Mouse (Mus musculus) lung, embryonic 16.5 days (tissue): ENCODE measurements around the gene Xpc. TPM values are rescaled to one million over a fixed set of nuclear protein-coding genes. Genes with fewer than 3 reads are reported as not detected.
A peak's percentile ranks its signal among the peaks of the same experiment; 100 is the strongest.

ENCODE experiments used
- ATAC-seq: fragments of 200-750 bp; cut with Nextera tagmentation; 2 replicates; pipeline ENCODE4 v1.8.0; 2017; ENCODE audit warnings: low read depth, mild to moderate bottlenecking, moderate library complexity
- H3K27ac ChIP-seq: fragments of 300-500 bp; sonication (generic); 2 replicates; pipeline ENCODE4 v1.5.1; 2014; ENCODE audit warnings: mild to moderate bottlenecking, control low read depth, low read length
- H3K27me3 ChIP-seq: fragments of 300-500 bp; sonication (generic); 2 replicates; pipeline ENCODE4 v1.6.1; 2014; ENCODE audit warnings: low read depth, low read length, mixed read lengths; ENCODE audit not compliant: control insufficient read depth, insufficient read depth
- H3K36me3 ChIP-seq: fragments of 300-500 bp; sonication (generic); 2 replicates; pipeline ENCODE4 v1.6.1; 2014; ENCODE audit warnings: low read length; ENCODE audit not compliant: control insufficient read depth, insufficient read depth
- H3K4me1 ChIP-seq: fragments of 300-500 bp; sonication (generic); replicated peaks from 2 replicates; pipeline ENCODE4 v1.6.1; 2014; ENCODE audit warnings: low read length, mixed read lengths; ENCODE audit not compliant: control insufficient read depth, insufficient read depth
- H3K4me2 ChIP-seq: fragments of 300-500 bp; sonication (generic); 2 replicates; pipeline ENCODE4 v1.6.1; 2014; ENCODE audit warnings: low read depth, low read length, control low read depth
- H3K4me3 ChIP-seq: fragments of 300-500 bp; sonication (generic); 2 replicates; pipeline ENCODE4 v1.5.1; 2014; ENCODE audit warnings: mild to moderate bottlenecking, low read length, control low read depth
- H3K9ac ChIP-seq: fragments of 300-500 bp; sonication (generic); 2 replicates; pipeline ENCODE4 v1.6.1; 2014; ENCODE audit warnings: low read length, control low read depth
- H3K9me3 ChIP-seq: fragments of 300-500 bp; sonication (generic); 2 replicates; pipeline ENCODE4 v1.6.1; 2016; ENCODE audit warnings: low read length; ENCODE audit not compliant: control insufficient read depth
- WGBS: fragments of 180-500 bp; shearing (Covaris S2); extraction: QIAGEN DNeasy Blood & Tissue Kit; methylation state at CpG from one replicate; pipeline ENCODE4 v1.1.7; 2014; 5-methylcytosine and 5-hydroxymethylcytosine counted together
- polyA plus RNA-seq: library from polyadenylated mRNA; unstranded; fragments of >200 nt; fragmentation: Nextera tagmentation; extraction: Ambion mirVana; gene quantifications from 2 replicates; pipeline ENCODE4 v1.2.1, GENCODE M21; 2015

Xpc gene
- polyA plus RNA-seq, 1 experiment from 2014 or later = 18.9 TPM

GRCm38 (mm10) chr6:91488496-91489212 is 27.0 kb downstream of the Xpc start:
- peaks cover 38% of the 10 kb centered on the region for H3K36me3 ChIP-seq

GRCm38 (mm10) chr6:91486736-91487453 is 28.8 kb downstream of the Xpc start:
- no peak overlapping the region for H3K9ac ChIP-seq
- no peaks in the 10 kb centered on the region for H3K4me1 ChIP-seq
- 89% methylated on average over 15 of the region's 15 CpGs for WGBS
- no peak overlapping the region for H3K27ac ChIP-seq
- no peaks in the 10 kb centered on the region for H3K27me3 ChIP-seq
- ATAC-seq = no peak
- H3K4me2 ChIP-seq = no peak overlapping the region
- no peak overlapping the region for H3K4me3 ChIP-seq
- H3K36me3 ChIP-seq = peaks cover 47% of the 10 kb centered on the region
- no peaks in the 10 kb centered on the region for H3K9me3 ChIP-seq

More at GRCm38 (mm10) chr6:91488496-91489212, 27.0 kb downstream of the Xpc start:
- no peaks in the 10 kb centered on the region for H3K27me3 ChIP-seq
- H3K4me1 ChIP-seq = no peaks in the 10 kb centered on the region
- no peak overlapping the region for H3K27ac ChIP-seq
- H3K9me3 ChIP-seq = no peaks in the 10 kb centered on the region
- ATAC-seq = peak; percentile 57; the same call in 1 of the 2 replicates
- H3K4me2 ChIP-seq = no peak overlapping the region
- 64% methylated on average over 9 of the region's 9 CpGs for WGBS
- no peak overlapping the region for H3K9ac ChIP-seq
- H3K4me3 ChIP-seq = no peak overlapping the region

GRCm38 (mm10) chr6:91483371-91483770 is 32.3 kb downstream of the Xpc start:
- Histone ChIP-seq H3K4me2 (no peak overlapping the region), H3K9me3 (no peaks in the 10 kb centered on the region), H3K4me3 (no peak overlapping the region), H3K9ac (no peak overlapping the region), H3K27me3 (no peaks in the 10 kb centered on the region), H3K36me3 (peaks cover 67% of the 10 kb centered on the region), H3K4me1 (no peaks in the 10 kb centered on the region), H3K27ac (no peak overlapping the region)
- WGBS = 92% methylated on average over 2 of the region's 2 CpGs
- no peak for ATAC-seq

GRCm38 (mm10) chr6:91476541-91476940 is 39.1 kb downstream of the Xpc start:
- H3K4me3 ChIP-seq = no peak overlapping the region
- H3K27me3 ChIP-seq = no peaks in the 10 kb centered on the region
- H3K4me1 ChIP-seq = peaks cover 15% of the 10 kb centered on the region
- ATAC-seq = no peak
- H3K27ac ChIP-seq = no peak overlapping the region
- H3K4me2 ChIP-seq = no peak overlapping the region
- no peak overlapping the region for H3K9ac ChIP-seq
- no peaks in the 10 kb centered on the region for H3K9me3 ChIP-seq
- 95% methylated on average over 2 of the region's 2 CpGs for WGBS
- peaks cover 27% of the 10 kb centered on the region for H3K36me3 ChIP-seq

GRCm38 (mm10) chr6:91474441-91475190 is 41.1 kb downstream of the Xpc start:
- H3K36me3 ChIP-seq = peaks cover 13% of the 10 kb centered on the region; the same call in 1 of the 2 replicates
- H3K4me3 ChIP-seq = peak overlapping the region; percentile 87
- H3K4me1 ChIP-seq = peaks cover 15% of the 10 kb centered on the region
- peak overlapping the region; percentile 84 for H3K9ac ChIP-seq
- WGBS = 40% methylated on average over 9 of the region's 9 CpGs
- no peaks in the 10 kb centered on the region for H3K27me3 ChIP-seq
- no peaks in the 10 kb centered on the region for H3K9me3 ChIP-seq
- peak overlapping the region; percentile 79 for H3K4me2 ChIP-seq
- no peak overlapping the region for H3K27ac ChIP-seq
- no peak for ATAC-seq

GRCm38 (mm10) chr6:91473805-91474440 is 41.8 kb downstream of the Xpc start:
- ATAC-seq = peak; percentile 42
- peak overlapping the region; percentile 87 for H3K4me3 ChIP-seq
- H3K9ac ChIP-seq = peak overlapping the region; percentile 84
- H3K4me1 ChIP-seq = peaks cover 15% of the 10 kb centered on the region
- H3K9me3 ChIP-seq = no peaks in the 10 kb centered on the region
- peak overlapping the region; percentile 79 for H3K4me2 ChIP-seq
- peaks cover 6% of the 10 kb centered on the region; the same call in 1 of the 2 replicates for H3K36me3 ChIP-seq
- H3K27ac ChIP-seq = peak overlapping the region; percentile 54
- WGBS = 0% methylated on average over 27 of the region's 27 CpGs
- no peaks in the 10 kb centered on the region for H3K27me3 ChIP-seq

GRCm38 (mm10) chr6:91472868-91473804 is 42.6 kb downstream of the Xpc start, which contains the start of the genes Chchd4 and Tmem43:
TSS of gene Chchd4 (minus strand) at chr6:91473546.
TSS of gene Tmem43 (plus strand) at chr6:91473703.
- H3K4me1 ChIP-seq = peaks cover 15% of the 10 kb centered on the region
- no peaks in the 10 kb centered on the region for H3K27me3 ChIP-seq
- WGBS = under 1% methylated on average over 74 of the region's 74 CpGs
- peak within 1 kb of the TSS; percentile 77 for H3K27ac ChIP-seq
- H3K4me3 ChIP-seq = peak within 1 kb of the TSS; percentile 87
- 0 out of 2 replicates have a peak, but pooled peaks cover 2% of the 10 kb centered on the region for H3K36me3 ChIP-seq
- peak within 1 kb of the TSS; percentile 87 for H3K9ac ChIP-seq
- no peaks in the 10 kb centered on the region for H3K9me3 ChIP-seq
- H3K4me2 ChIP-seq = peak within 1 kb of the TSS; percentile 79
- peak; percentile 97 for ATAC-seq

- Histone ChIP-seq H3K9ac (peak overlapping the region; percentile 87), H3K4me2 (peak overlapping the region; percentile 59), H3K27me3 (no peaks in the 10 kb centered on the region), H3K9me3 (no peaks in the 10 kb centered on the region), H3K36me3 (0 out of 2 replicates have a peak, but pooled peaks cover 1% of the 10 kb centered on the region), H3K4me1 (peaks cover 15% of the 10 kb centered on the region), H3K27ac (peak overlapping the region; percentile 77), H3K4me3 (peak overlapping the region; percentile 87)
- ATAC-seq = no peak
- WGBS = 19% methylated on average over 6 of the region's 6 CpGs
Measured at GRCm38 (mm10) chr6:91472319-91472718, 43.4 kb downstream of the Xpc start.
